Mouse (Mus musculus) telencephalon, adult 2 months (tissue): ENCODE data around the gene Ankrd44.

Source experiments
- DNase-seq: peaks from one replicate; pipeline ENCODE4 v3.0.0-alpha.2; 2011; ENCODE audit warnings: low read depth, low spot score

Gene Ankrd44

GRCm38 (mm10) chr1:54922707-54923106, 3.5 kb downstream of the Ankrd44 start:
- no peak for DNase-seq

GRCm38 (mm10) chr1:54922025-54922574, 4.1 kb downstream of the Ankrd44 start:
- no peak for DNase-seq

DNA sequence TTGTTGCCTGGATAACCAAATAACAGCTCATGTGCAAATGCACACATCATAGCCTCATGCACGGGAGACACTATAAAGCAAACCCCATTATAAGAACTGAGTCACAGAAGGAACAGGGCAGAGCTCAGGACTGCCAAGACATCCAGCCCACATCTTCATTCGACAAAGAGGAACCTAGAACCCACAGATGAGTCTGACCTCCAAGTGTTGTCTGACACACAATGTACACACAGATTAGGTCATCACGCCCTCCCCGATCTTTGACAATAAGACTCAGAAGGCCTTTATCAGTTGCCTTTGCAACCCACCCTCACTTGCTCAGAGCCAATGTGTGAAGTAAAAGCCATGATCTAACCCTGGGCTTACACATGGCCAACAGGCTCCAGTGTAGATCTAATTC, 6.1 kb downstream of the Ankrd44 start:
- no peak for DNase-seq

GRCm38 (mm10) chr1:54916456-54916855, 9.7 kb downstream of the Ankrd44 start:
- DNase-seq, result no peak

- DNase-seq, result no peak
These were observed 11.8 kb downstream of the Ankrd44 start for GRCm38 (mm10) chr1:54914387-54914786.

- DNase-seq, result no peak
These were observed 12.8 kb downstream of the Ankrd44 start for GRCm38 (mm10) chr1:54913379-54913873.

GRCm38 (mm10) chr1:54913063-54913335, 13.2 kb downstream of the Ankrd44 start:
- DNase-seq, result no peak

DNA sequence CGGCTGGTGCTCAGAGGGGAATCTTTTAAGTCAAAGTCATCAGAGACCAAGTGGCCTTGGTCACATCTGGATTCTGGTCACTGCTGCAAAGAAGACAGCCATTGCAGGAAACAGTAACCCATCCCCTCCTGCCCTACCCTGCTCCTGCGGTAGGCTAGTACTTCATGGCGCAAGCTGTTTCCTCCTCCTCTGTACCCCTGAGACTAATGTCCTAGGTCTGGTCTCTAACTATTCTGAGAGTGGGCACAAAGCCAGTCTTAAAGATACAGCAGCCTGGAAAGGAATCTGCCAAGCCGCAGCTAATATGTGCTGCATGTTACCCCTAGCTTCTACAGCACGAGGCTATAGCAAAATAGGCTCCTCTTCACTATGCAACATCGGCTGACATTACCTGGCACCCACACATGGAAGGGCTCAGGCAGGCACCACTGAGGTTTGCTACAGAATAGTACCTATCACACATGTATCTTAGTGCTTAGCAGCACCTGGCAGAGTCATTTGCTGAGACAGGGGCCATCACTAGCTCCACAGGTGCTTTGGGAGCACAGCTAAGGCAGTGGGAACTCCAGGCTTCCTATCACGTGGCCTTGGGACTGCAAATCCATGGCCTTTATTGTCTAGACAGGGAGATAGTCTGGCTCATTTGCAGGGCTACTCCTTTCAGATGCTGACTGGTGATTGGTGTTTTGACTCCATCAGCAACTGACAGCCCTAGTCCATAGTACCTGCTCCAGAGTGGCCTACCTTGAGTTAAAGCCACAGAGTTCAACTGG, 13.7 kb downstream of the Ankrd44 start:
- no peak for DNase-seq

DNA sequence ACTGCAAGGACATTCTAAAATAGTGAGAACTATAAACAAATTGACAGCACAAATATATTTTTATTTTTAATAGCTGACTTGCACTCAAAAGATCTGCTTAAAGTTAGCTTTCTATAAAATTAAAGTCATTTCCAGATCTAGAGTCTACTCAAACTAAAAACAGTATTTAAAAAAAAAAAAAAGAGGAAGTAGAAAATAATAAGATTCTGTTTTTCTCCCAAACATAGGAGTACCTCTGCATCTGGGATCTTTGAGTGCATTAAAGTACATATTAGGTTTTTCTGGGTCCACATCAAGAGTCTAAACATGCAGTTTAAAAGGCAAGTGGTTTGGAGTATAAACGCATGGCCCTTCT, 15.0 kb downstream of the Ankrd44 start:
- DNase-seq, result no peak

DNA sequence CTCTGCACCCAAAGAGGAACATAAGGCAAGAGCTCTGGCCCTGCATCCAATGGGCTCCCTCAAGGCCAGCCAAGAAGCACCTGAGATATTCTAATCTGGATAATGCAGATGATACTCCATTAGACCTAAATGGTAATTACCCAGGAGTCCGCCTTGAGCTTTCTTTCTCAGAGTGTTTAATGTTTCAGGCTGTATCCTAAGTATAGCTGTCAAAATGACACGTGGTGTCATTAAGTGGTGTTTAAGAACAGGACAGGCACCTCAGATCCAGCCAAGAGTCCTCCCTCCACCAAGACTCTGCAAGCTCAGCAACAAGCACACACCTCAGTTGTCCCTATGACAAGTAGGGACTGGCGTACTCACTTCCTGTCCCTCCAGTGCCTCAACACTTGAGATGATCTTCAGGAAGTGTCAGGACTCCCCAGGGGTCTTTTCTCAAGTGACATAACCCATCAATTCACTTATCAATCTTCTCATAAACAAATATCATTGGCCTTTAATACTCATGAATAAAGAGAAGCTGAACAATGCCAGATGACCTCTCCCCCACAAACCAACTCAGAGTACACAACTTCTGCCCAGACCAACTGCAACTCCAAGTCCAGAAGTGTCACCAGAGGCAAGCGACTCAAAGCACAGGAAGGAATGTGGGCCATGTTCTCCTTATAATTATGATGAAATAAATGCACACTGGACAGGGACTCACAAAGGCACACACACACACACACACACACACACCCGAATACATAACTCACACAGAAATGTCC, 15.5 kb downstream of the Ankrd44 start:
- no peak for DNase-seq

DNA sequence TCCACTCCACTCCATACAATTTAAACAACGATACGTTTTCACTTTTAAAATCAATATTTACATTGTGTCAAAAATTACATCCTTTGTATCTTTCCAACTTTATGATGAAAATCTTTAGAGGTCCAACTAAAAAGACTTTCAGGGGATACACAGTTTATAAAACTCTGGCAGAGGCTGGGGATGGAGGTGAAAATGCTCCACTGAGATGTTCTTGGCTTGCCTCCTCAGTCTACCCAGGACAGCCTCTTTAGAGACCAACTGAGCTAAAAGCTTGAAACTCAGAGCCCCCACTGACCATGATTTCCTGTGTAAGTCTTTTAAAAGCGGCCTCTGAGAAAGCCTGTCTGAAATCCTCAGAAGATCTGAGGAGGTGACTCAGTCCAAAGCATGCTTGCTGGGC, 17.4 kb downstream of the Ankrd44 start:
- DNase-seq, result no peak

GRCm38 (mm10) chr1:54907066-54907639, 19.0 kb downstream of the Ankrd44 start:
- no peak for DNase-seq

DNA sequence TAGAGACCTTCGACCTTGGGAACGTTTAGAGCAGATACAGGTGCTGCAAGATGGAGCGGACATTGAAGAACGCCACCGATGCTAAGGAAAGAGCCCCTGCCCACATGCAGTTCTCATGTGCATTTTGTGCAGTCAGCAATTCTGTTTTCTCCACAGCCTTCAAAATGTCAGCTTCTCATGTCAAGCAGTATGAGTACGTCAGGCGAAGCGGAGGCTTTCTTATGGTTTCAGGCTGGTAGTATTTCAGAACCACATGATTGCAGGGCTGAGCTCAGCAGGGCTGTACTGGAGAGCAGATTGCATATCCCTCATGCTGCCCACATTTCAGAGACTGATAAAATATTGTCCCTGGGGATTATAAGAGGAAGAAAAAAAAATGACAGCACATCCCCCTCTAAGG, 19.9 kb downstream of the Ankrd44 start:
- DNase-seq, result no peak

- DNase-seq, result no peak
These were observed 20.6 kb downstream of the Ankrd44 start for GRCm38 (mm10) chr1:54905632-54906031.

GRCm38 (mm10) chr1:54904165-54904564, 22.0 kb downstream of the Ankrd44 start:
- no peak for DNase-seq

DNA sequence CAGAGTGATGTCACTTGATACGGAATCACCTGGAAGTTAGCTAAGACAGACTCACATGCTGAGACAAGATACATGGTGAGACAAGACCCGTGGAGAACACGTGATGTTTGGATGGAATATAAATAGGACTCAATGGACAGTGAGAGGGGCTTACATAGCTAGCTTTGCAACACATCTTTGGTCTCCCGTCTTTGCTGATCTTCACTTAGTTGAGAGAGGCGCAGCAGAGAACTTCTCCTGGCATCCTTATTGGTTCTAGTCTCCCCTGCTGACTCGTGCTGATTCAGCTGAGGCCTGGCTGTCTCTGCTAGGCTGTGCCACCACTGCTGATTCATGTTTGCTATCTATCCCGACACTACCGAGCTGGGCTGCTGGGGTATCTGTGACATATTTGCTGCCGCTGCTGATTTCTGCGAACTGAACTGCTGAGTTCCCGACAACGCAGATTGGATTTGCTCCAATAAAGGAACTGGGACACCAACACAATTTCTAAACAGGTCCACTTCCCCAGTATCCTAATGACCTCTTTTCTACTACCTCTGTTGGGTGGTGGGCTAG, 23.4 kb downstream of the Ankrd44 start:
- no peak for DNase-seq

GRCm38 (mm10) chr1:54901084-54901483, 25.1 kb downstream of the Ankrd44 start:
- DNase-seq, result no peak

DNA sequence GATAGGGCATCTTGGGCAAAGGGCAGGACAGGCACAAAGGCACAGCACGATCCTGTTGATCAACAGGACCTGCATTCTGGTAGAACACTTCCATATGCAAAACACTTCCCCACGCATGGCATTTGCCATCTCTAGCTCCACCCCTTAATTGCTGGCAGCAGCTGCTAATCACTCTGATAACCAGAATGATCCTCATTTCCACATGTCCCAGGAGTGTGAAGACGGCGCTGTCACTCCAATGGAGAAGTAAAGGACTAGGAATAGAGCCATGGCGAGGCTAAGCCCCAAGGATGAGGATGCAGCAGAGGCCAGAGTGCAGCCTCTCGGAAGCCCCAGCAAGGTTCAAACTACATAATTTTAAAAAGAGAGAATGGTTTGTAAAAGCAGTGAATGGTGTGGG, 26.9 kb downstream of the Ankrd44 start:
- DNase-seq, result no peak

GRCm38 (mm10) chr1:54898656-54899084, 27.5 kb downstream of the Ankrd44 start:
- peak; percentile 90 for DNase-seq

DNA sequence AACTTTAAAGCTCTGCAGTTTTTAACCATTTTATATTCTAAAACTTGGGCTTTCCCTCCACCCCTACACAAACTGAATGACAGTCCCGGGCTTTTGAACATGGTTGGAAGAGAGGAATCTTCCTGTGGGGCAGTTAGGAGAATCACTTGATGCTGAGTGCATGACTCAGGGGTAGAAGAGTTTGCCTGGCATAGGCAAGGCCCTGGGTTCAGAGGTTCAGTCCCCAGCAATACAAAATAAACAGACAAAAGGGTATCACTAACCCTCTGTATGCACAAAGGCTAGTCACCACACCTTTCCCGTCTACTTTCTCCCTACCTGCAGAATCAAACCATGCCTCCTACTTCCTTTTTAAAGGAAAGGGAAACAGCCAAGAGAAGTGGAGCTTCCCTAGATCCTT, 28.5 kb downstream of the Ankrd44 start:
- no peak for DNase-seq

DNA sequence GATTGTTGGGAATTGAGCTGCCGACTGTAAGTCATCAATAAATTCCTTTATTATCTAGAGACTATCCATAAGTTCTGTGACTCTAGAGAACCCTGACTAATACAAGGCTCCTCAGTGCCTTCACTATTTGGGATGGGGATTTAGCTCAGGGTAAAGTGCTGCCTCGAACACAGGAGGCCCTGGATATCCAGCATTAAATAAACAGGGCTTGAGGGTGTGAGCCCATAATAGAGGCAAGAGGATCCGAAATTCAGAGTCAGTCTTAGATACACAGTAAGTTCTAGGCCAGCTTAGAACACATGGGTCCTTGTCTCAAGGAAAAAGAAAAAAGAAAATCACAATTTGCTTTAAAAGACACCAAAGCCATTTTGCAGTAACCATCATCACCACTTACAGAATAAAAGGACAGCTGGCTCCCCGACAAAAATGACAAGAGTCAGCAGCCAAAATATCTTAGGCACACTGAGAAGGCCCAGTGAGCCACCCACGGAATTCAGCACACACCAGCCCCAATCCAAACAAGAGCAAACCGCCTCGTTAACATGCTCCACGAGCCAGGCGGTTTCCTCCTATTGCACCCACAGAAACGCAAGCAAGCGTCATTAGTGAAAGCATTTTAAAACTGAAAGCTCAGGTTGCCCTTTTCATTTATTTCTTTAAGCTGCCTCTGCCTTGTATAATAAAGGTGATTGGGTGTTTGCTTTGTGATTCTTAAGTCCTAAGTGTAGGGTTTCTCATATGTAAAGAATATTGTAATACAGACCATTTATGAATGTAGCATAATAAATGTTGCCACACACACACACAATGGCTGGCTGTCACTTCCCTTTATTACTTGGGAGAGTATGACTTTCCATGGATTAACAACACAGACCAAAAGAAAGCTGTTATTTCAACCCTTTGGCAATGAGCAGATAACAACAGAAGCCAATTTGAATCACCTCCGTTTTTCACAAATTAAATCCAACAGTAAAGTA, 29.8 kb downstream of the Ankrd44 start:
- peak; percentile 79 for DNase-seq
